Mouse (Mus musculus) stomach, postnatal 0 days (tissue): Measurements from ENCODE around the gene Dusp11. TPM values are rescaled to one million over a fixed set of nuclear protein-coding genes. Genes with fewer than 3 reads are reported as not detected.
"Not testable (repeated sequence)": the region's sequence is repeated elsewhere in the genome, so short reads cannot be mapped to it uniquely, and the experiment has no call there.

ENCODE experiments used
- ATAC-seq: fragments of 200-750 bp; cut with Nextera tagmentation; 2 replicates; pipeline ENCODE4 v1.8.0; 2017; ENCODE audit not compliant: low FRiP score, low TSS enrichment
- DNase-seq: peaks from one replicate; pipeline ENCODE4 v3.0.0-alpha.2; 2016; ENCODE audit warnings: low spot score
- H3K27ac ChIP-seq: fragments of 300-500 bp; sonication (generic); replicated peaks from 2 replicates; pipeline ENCODE4 v1.5.1; 2014; ENCODE audit warnings: mild to moderate bottlenecking, control low read depth
- H3K27me3 ChIP-seq: fragments of 300-500 bp; sonication (generic); 2 replicates; pipeline ENCODE4 v1.6.1; 2014; ENCODE audit warnings: low read length; ENCODE audit not compliant: control insufficient read depth, insufficient read depth
- H3K36me3 ChIP-seq: fragments of 300-500 bp; sonication (generic); 2 replicates; pipeline ENCODE4 v1.6.1; 2014; ENCODE audit warnings: low read length, mixed read lengths; ENCODE audit not compliant: control insufficient read depth, insufficient read depth
- H3K4me1 ChIP-seq: fragments of 300-500 bp; sonication (generic); replicated peaks from 2 replicates; pipeline ENCODE4 v1.6.1; 2014; ENCODE audit warnings: antibody characterized with exemption; ENCODE audit not compliant: control insufficient read depth, insufficient read depth
- H3K4me2 ChIP-seq: fragments of 300-500 bp; sonication (generic); replicated peaks from 2 replicates; pipeline ENCODE4 v1.6.1; 2014; ENCODE audit warnings: low read depth, mild to moderate bottlenecking, control low read depth, moderate library complexity
- H3K4me3 ChIP-seq: fragments of 300-500 bp; sonication (generic); 2 replicates; pipeline ENCODE4 v1.5.1; 2014; ENCODE audit warnings: low read depth, low read length, control low read depth
- H3K9ac ChIP-seq: fragments of 300-500 bp; sonication (generic); 2 replicates; pipeline ENCODE4 v1.6.1; 2014; ENCODE audit warnings: mild to moderate bottlenecking, low read length, control low read depth, mixed read lengths
- H3K9me3 ChIP-seq: fragments of 300-500 bp; sonication (generic); 2 replicates; pipeline ENCODE4 v1.6.1; 2016; ENCODE audit warnings: low read length; ENCODE audit not compliant: control insufficient read depth
- CTCF ChIP-seq: IDR thresholded peaks from 2 replicates; pipeline ENCODE4 v1.5.1; 2016; ENCODE audit warnings: antibody characterized with exemption, low read depth, mild to moderate bottlenecking, moderate library complexity
- EP300 ChIP-seq: optimal IDR thresholded peaks from 2 replicates; pipeline ENCODE3; 2016; ENCODE audit warnings: antibody characterized with exemption
- WGBS: fragments of 180-500 bp; shearing (Covaris S2); extraction: QIAGEN DNeasy Blood & Tissue Kit; methylation state at CpG from one replicate; pipeline ENCODE4 v1.1.7; 2014; 5-methylcytosine and 5-hydroxymethylcytosine counted together
- polyA plus RNA-seq: library from polyadenylated mRNA; unstranded; fragments of >200 nt; fragmentation: Nextera tagmentation; extraction: Ambion mirVana; gene quantifications from 2 replicates; pipeline ENCODE4 v1.2.1, GENCODE M21; 2015

Dusp11 gene
- polyA plus RNA-seq, 1 experiment from 2014 or later = 43.9 TPM

DNA sequence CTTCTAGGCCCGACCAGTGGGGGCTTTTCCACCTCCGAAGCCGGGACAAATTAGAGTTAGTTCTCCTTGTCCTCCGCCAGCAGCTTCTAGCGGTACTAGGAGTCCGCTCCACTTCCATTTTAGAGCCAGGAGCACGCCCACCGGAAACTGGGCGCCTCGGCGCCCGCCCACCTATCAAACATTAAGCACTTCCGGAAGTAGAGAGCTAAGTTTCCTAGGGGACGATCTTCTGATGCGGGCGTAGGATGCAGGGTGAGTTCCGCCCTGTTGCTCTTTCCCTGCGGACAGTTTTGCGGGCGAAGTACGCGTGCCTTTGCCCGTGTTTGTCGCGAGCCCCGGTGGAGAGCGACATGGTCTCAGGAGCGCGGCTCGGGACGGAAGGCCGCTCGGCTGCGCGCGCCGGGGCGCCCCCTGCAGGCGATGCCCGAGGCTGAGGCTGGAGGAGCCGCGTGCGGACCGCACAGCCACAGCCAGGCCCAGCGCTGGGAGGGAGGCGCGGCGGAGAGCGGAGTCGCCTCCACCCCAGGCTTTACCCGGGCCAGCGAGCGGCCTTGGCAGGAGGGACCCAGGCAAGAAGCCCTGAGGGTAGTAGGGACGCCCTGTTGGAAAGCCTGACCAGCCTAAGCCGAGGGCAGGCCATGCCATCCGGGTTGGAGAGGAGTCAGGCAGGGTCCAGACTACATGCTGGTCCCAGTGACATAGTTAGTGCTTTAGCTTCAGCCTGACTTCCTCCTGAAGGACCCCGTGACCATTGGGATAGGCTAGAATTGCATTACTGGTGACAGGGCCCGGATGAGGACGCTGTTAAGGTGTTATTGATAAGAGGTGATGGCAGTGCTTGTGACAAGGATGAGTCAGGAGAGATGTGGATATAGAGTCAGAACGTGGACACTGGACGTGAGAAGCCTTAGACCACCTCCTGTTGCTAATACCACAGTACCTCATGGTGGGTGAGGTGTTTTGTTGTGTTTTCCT is 45.6 kb downstream of the Dusp11 start, which contains the start of gene Nat8f1:
Gene Nat8f1 (minus strand): TSS at position 149 of the 975 bp plus-strand sequence.
- H3K9ac ChIP-seq = peak within 1 kb of the TSS; percentile 75
- TF ChIP-seq CTCF = peak; percentile 70
- not testable (repeated sequence) for H3K27me3 ChIP-seq, H3K4me1 ChIP-seq, H3K36me3 ChIP-seq, H3K9me3 ChIP-seq
- H3K4me2 ChIP-seq = peak within 1 kb of the TSS; percentile 87
- DNase-seq (peak; percentile 91), ATAC-seq (peak; percentile 97)
- H3K4me3 ChIP-seq = peak within 1 kb of the TSS; percentile 65
- under 1% methylated on average over 52 of the region's 61 CpGs for WGBS
- peak within 1 kb of the TSS; percentile 89 for H3K27ac ChIP-seq

DNA sequence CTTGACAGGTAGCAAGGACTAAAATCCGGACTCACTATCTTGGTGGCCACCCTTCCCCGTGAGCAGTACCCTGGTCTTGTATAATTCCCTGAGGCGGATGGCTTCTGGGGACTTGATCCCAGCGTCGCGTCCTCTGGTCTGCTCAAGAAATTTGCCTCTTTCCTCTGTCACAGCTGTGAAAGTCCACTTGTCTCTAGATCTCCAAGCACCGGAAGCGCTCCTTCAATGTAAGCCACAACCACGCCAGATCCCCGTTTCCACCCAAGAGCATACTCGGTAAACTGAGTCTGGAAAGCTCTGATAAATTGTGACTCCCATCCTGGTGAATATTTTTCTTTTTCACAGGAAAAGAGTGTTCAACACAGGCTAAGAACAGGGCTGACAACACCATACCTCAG is 46.3 kb downstream of the Dusp11 start:
- peak overlapping the region; percentile 87 for H3K4me2 ChIP-seq
- 2% methylated on average over 11 of the region's 11 CpGs for WGBS
- H3K27me3 ChIP-seq = no peaks in the 10 kb centered on the region
- H3K9ac ChIP-seq = peak overlapping the region; percentile 75
- peak overlapping the region; percentile 65 for H3K4me3 ChIP-seq
- no peak for TF ChIP-seq EP300
- no peak for TF ChIP-seq CTCF
- peaks cover 3% of the 10 kb centered on the region; the same call in 1 of the 2 replicates for H3K4me1 ChIP-seq
- H3K9me3 ChIP-seq = no peaks in the 10 kb centered on the region
- DNase-seq (no peak), ATAC-seq (no peak)
- H3K36me3 ChIP-seq = no peaks in the 10 kb centered on the region
- H3K27ac ChIP-seq = peak overlapping the region; percentile 89

DNA sequence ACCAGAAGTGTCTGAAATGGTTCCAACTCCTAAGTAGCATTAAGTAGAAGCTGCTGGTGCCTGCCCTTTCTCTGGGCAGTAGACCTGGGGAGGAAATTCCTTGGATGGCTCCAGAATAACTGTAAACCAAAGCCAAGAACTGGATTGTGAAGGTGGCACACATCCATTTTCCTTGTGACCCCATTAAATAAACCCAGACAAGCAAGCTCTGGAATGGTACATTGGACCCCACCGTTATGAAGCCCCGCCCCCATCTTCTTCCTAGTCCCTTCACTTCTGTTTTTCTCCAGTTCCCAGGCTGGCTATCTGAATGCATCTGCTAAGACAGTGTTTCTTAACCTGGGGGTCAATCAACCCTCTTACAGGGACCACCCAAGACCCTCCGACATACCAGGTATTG is 49.9 kb downstream of the Dusp11 start, which contains the start of gene Tprkb:
Gene Tprkb (plus strand): TSS at position 279 of the 400 bp plus-strand sequence.
- no peak for ATAC-seq
- Histone ChIP-seq H3K36me3 (no peaks in the 10 kb centered on the region), H3K27me3 (no peaks in the 10 kb centered on the region), H3K4me3 (no peak within 1 kb of the TSS), H3K4me1 (peaks cover 3% of the 10 kb centered on the region; the same call in 1 of the 2 replicates), H3K9me3 (no peaks in the 10 kb centered on the region), H3K9ac (no peak within 1 kb of the TSS), H3K27ac (no peak within 1 kb of the TSS), H3K4me2 (no peak within 1 kb of the TSS)
- TF ChIP-seq CTCF = no peak
- DNase-seq = no peak
- WGBS = 77% methylated on average over 3 of the region's 3 CpGs

DNA sequence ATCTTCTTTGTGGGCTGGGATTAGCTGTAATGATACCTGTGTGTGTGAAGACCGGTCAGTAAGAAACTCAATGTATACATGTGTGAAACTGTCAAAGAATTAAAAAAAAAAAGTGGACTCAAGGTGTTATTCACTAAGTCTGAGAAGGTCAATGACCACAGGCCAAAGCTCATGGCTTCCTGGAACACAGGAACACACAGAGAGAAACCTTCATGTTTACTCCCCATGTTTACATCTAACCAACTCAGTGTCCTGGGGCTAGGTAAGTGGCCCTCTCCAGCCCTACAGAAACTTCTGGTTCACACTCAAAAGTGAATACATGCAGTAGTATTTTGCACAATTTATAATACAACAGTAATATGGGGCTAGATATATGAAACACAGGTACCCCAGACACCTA is 51.8 kb downstream of the Dusp11 start:
- Histone ChIP-seq H3K4me3 (no peak overlapping the region), H3K27me3 (no peaks in the 10 kb centered on the region), H3K4me2 (no peak overlapping the region), H3K27ac (no peak overlapping the region), H3K36me3 (no peaks in the 10 kb centered on the region), H3K9ac (no peak overlapping the region), H3K4me1 (no peaks in the 10 kb centered on the region), H3K9me3 (no peaks in the 10 kb centered on the region)
- ATAC-seq = no peak
- WGBS = 97% methylated on average over 1 of the region's 1 CpGs
- no peak for TF ChIP-seq CTCF
- no peak for DNase-seq

DNA sequence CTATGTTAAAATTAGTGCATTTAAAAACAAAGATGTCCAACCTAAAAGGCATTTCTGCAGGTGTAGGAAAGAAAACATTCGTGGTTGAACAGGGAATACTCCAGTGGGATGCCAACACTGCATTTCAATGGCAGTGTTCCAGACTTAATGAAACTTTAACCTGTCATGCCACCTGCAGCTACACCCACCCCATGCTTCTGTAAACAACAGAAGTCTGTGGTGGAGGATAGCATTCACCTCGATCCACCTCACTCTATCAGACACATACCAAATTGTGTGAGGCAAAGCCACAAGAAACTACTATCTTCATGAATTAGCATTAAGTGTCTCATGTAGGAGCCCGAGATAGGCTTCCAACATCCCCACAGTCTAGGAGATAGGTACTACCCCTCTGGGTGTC is 53.1 kb downstream of the Dusp11 start:
- Histone ChIP-seq H3K4me2 (no peak overlapping the region), H3K9me3 (no peaks in the 10 kb centered on the region), H3K27ac (no peak overlapping the region), H3K36me3 (no peaks in the 10 kb centered on the region), H3K27me3 (no peaks in the 10 kb centered on the region), H3K4me1 (no peaks in the 10 kb centered on the region), H3K9ac (no peak overlapping the region), H3K4me3 (no peak overlapping the region)
- ATAC-seq = no peak
- no peak for DNase-seq
- WGBS = 53% methylated on average over 3 of the region's 3 CpGs
- TF ChIP-seq CTCF = no peak
- no peak for TF ChIP-seq EP300

- not testable (repeated sequence) for H3K4me2 ChIP-seq, H3K27me3 ChIP-seq, H3K9me3 ChIP-seq, H3K4me1 ChIP-seq, H3K9ac ChIP-seq, H3K27ac ChIP-seq, ATAC-seq, DNase-seq, H3K36me3 ChIP-seq, H3K4me3 ChIP-seq
- WGBS = 72% methylated on average over 2 of the region's 2 CpGs
Measured at GRCm38 (mm10) chr6:85906911-85907351, 54.5 kb downstream of the Dusp11 start.
